Mouse (Mus musculus): ENCODE measurements around the gene Fam84b. TPM values are rescaled to one million over a fixed set of nuclear protein-coding genes. Genes with fewer than 3 reads are reported as not detected.

The Fam84b gene
- total RNA-seq, 2 experiments from 2014 or later = 3.1 to 3.4 TPM

Other genes starting within 250 kb of the Fam84b start
- not detected in 2 replicates for gene A1bg, start 69.2 kb upstream of the Fam84b start, total RNA-seq (2014; fragmentation: Nextera tagmentation)
- not detected in 2 replicates for gene A1bg, start 69.2 kb upstream of the Fam84b start, total RNA-seq (2017)

All from megakaryocyte-erythroid progenitor cell, adult 5-6 weeks (primary cell).